Mouse (Mus musculus) heart, postnatal 36 days (tissue): Measurements from ENCODE around the gene Casc4. TPM values are rescaled to one million over a fixed set of nuclear protein-coding genes. Genes with fewer than 3 reads are reported as not detected.

ENCODE experiments used
- DNase-seq, 2 experiments: peaks; one replicate each; pipeline ENCODE4 v3.0.0; 2021 to 2022
- intact Hi-C: fragments of 180-260 bp; cut with DNase I; formaldehyde crosslinking; loops from one replicate; pipeline ENCODE4 v1.15.1; 2025
- total RNA-seq, 2 experiments: library from RNA; stranded (reverse); gene quantifications; 2 replicates each; pipeline ENCODE4 v1.2.3; 2021

Casc4 gene
- total RNA-seq = 10 to 100 TPM; 11.2 to 12.8 TPM

DNA sequence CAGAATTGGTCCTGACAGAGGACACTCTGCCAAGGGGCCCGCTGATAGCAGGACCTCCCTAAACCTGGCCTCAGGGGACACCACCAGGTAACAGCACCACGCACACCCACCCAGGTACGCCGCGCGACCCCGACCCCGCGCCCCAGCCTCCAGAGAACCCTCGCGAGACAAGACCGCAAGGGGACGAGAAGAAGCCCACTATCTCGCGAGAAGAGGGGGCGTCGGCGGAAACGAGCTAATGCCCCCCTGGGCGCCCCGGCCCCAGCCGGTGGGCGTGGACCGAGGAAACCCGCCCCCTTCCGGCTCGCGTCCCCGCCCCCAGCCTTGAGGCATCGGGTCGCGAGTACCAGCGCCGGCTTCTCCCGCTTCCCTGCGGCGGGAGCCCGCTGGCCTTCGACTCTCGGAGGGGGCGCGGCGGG is at the start of gene Casc4:
Casc4 (plus strand) TSS at position 339 of the 419 bp plus-strand sequence.
- intact Hi-C loops = no loop called here
- DNase-seq = peak; percentile 72

DNA sequence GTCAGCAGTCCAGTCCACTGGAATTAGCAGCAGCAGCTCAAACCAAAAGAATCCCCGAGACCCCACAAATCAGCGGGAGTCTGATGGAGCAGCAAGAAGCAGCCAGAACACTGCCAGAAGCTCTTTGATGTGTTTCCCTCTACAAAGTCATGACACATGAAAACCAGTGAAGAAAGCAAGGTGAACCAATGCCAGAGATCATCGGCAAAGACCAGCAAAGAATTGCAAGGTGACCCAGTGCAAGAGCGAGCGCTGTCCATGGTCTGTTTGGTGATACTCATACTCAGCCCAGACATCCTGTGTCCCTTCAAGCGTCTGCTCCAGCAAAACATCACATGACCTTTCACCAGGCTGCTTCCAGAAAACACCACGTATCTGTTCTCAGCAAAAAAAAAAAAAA is 45.0 kb upstream of the Casc4 start:
- intact Hi-C loops = no loop called here
- DNase-seq = no peak

DNA sequence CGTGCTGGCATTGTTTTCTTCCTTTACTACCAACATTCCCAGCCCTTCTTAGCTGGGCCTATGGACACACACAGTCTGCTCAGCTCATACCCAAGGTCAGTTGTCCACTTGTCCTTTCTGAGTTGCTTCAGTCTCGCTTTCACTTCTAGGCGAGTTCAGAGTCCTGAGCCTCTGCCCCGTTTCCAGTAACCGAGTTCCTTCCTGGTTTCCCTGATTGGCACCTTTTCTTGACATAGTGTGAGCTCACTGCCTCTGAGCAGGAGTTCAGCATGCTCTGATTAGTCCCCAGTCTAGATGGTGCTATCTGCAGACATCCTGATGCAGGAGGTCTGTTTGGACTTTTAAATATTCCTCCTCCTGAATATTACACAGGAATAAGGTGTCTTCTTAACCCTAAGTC is 42.1 kb upstream of the Casc4 start:
- DNase-seq = no peak
- intact Hi-C loops = no loop called here

DNA sequence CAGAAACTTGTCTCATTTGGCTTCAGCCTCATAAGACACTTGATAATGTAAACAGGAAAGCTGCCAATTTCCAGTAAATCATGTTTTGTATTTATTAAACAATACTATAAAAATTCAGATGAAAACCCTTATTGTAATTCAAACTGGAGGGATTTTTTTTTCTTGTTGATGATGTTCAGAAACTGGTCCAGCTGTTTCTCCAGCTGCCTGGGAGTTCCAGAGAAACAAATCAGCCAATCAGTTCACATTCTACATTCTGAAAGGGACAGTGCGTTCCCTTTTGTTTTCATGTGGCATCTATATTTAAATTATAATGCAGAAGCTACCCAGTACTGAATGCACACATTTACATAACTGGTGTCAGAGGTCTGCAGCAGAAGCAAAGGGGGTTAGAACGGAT is 40.6 kb upstream of the Casc4 start:
- intact Hi-C loops = no loop called here
- DNase-seq = no peak

DNA sequence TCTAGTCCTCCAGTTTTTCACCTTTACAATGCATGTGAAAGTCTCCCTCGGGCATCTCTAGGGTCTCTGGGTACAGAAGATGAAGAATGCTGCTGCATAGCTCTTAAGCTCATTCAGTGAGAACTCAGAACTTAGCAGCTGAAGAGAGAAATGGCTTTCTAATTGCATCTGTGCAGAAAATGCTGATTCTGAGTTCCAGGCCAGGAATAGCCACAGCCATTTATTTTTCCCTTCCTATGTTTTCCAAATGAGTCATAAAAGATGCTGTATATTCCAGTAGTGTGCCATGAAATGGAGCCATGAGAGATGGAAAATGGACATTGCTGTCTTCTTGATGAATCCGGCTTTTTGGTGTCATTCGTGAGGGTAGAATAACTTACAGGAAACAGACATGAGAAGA is 38.4 kb upstream of the Casc4 start:
- no peak for DNase-seq
- intact Hi-C loops = no loop called here

DNA sequence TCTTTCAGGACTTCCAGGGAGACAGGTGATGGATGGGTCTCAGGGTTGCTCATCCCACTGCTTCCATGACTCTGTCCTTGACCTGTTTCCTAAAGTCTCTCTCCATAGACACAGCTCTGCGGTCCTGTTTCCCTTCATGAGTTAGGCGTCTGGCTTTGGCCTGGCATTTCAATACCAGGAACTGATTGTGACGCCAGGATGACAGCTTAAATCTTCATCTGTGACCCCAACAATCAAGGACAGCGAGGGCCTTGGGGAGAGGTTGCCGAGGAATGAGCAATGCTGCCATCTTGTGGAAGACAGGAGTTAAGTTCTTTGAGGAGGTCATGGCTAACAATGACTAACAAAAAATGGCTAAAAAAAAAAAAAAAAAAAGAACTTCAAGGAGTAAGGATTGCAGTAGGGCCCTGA is 34.3 kb upstream of the Casc4 start:
- intact Hi-C loops = loop anchor here (1.0 kb wide), 1 partner anchor 261 kb away; no protein-coding TSS in a partner anchor
- DNase-seq = peak; percentile 2 to 38

DNA sequence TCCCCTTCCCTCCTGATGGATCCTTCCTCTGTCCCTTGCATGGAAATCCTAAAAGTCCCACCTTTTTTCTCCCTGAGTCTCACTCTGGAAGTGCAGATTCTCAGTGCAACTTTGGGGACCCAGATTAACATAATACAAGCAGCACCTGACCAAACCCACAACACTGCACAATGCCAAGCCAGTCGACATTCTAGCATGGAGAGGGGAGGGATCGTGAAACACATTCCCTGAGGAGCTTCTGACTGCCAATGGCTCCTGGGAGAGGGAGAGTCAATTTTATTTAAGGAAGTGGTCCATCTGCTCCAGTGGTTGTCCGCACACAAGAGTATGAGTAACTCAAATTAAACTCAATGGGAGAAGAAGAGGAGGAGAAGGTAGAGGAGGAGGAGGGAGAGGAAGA is 31.8 kb upstream of the Casc4 start:
- DNase-seq = no peak
- intact Hi-C loops = no loop called here

DNA sequence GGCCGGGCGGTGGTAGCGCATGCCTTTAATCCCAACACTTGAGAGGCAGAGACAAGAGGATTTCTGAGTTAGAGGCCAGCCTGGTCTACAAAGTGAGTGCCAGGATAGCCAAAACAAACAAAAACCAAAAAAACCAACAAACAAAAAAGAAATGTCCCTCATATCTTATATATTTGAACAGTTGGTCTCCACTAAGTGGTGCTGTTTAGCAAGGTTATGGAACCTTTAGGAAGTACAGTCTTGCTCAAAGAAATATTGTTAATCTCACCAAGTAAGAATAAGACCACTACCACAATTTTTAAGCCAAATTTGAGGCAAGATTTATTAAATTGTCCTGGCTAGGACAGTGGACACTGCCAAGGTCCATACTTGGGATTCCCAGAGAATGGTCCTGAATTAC is 25.3 kb upstream of the Casc4 start:
- intact Hi-C loops = no loop called here
- DNase-seq = no peak

DNA sequence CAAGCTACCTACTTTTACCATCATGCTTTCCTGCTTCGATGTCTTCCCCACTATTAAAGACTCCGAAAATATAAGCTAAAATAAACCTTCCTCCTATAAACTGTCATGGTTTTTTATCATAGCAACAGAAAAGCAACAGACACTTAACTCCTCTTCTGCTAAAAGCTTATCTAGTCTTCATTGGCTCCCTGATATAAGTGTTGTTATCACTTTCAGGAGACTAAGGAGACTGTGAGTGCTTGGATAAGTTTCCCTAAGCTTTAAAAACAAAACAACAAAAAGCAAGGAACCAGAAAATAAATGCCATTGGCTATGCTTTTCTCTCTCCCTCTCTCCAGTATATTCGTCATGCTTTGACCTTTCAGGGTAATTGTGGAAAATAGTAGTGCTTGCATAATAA is 24.5 kb upstream of the Casc4 start:
- DNase-seq = no peak
- intact Hi-C loops = no loop called here

DNA sequence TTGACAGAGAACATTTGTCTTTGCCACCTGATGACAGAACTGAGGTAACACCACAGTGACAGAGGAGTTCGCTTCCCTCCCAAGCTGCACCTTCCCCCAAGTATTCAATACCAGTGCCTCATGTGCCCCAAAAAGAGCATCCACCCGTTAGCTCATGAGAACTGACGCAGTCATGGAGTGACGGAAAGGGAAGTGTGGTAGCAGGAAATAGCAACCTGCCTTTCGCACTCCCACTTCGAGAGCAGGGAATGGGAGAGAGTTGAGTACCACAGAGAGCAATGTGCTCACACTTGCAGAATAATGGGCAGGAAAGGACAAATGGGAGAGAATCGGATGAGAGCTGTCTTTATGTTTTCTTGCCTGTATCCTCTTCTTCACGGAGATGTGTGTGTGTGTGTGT is 20.7 kb upstream of the Casc4 start:
- intact Hi-C loops = no loop called here
- no peak for DNase-seq

DNA sequence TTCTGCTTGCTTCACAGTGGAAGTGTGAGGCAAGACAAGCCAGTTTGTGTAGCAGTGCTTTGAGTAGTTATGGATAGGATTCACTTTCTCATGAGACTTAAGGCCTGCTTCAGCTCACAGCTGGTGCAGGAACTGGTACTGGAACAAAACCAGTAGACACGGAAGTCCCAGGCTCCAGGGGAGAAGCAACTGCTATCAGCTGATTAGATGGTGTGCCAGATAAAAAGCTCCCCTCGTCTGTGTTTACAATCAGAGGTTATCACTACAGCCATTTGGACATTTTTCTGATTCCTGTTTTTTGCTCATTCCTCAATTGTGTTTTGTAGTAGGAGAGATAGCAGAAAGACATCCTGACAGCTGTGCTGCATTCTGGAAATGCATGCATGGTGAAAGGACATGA is 14.7 kb upstream of the Casc4 start:
- intact Hi-C loops = no loop called here
- DNase-seq = no peak

DNA sequence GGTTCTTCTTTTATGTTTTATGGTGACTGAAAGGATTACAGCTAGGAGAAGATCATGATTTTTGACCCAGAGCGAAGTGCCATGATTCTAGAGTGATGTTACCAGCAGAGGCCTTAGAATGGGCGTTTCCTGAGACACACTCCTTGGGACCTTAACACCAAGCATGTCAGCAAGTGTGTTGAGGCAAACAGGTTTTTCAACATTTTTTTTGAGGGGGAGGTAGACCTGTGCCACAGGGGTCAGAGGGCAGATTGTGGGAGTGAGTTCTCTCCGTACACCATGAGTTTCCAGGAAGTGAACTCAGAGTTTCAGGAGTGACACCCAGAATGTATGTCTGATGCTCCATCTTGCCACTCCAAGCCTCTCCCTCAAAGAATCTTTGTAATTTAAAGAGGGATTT is 12.8 kb upstream of the Casc4 start:
- intact Hi-C loops = no loop called here

DNA sequence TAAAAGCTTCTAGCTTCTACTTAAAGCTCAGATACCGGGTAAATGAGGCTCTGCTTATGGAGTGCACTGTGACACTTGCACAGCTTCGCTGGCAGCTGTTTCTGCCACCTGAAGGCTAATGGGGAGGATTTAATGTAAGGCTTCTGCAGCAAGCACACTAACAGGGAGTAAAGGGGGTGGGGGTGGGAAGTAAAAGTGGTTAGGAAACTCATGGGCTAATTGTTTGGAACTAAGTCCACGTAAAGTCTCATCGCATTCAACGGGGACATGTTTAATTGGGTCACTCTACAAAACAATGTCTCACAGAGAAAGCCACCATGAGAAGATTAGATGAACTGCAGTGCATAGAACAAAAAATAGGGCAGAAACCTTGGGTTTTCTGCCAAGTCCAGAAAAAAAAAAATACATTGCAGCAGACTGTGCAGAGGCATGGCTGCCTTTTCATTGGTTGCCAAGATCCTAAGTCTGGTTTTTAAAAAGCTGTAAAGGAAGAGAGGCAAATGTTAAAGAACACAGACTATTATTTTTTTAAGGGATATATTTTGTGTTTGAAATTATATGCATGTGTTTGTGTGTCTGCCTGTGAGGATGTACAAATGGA is 7.3 kb upstream of the Casc4 start:
- DNase-seq = no peak
- intact Hi-C loops = no loop called here

More for the DNA sequence above, 12.8 kb upstream of the Casc4 start:
- DNase-seq = no peak

DNA sequence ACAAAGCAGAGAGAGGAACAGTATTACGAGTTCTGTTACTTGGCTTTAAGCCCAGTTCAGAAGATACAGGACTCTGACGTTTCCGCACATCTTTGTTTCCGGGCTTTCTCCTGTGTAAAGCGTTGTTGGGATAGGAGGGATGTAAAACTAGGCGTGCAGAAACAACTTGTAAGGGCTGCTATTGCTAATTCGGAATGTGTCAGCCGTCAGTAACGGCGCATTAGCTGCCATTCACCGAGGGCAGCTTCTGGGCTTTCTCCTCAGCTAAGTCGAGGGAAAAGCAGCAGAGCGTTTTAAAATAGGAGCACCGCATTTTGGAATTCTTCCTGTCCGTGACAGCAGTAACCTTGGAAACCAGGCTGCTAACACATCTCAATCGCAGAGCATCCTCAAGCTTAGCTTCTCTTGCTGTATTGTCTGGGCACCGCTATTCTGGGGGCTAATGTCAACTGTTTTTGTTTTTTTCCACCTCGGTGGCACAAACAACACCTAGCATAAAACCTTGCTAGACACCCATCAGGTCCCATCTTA is 634 bp upstream of the Casc4 start:
- peak; percentile 2 to 12 for DNase-seq
- intact Hi-C loops = no loop called here

DNA sequence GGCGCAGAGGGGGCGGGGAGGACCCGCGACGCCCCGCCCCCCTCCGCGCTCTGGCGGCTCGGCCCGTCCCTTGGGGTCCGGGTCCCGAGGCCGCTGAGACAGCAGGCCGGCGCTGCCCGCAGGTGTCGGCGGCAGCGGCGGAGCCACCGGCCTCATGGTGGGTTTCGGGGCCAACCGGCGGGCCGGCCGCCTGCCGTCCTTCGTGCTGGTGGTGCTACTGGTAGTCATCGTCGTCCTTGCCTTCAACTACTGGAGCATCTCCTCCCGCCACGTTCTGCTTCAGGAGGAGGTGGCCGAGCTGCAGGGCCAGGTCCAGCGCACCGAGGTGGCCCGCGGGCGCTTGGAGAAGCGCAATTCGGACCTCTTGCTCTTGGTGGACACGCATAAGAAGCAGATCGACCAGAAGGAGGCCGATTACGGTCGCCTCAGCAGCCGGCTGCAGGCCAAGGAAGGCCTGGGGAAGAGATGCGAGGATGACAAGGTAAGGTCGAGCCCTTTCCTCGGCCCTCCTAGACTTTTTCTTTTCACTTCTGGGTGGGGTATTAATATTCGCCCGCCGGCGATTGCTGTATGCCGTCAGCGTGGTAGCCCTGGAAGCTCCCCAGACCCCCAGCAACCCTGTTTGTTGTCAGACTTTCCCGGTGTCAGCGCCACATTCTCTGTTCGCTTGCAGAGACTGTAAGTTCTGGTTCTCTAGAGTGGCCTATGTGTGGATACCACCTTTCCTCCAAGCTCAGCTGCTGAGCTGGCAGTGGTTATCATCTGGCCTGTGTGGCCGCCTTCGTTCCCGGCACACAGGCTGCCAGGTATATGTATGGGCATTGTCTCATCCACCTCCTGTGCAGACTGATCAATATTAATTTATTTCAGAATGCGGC is 520 bp downstream of the Casc4 start:
- intact Hi-C loops = no loop called here
- DNase-seq = peak in 1 of 2 experiments; percentile 20

DNA sequence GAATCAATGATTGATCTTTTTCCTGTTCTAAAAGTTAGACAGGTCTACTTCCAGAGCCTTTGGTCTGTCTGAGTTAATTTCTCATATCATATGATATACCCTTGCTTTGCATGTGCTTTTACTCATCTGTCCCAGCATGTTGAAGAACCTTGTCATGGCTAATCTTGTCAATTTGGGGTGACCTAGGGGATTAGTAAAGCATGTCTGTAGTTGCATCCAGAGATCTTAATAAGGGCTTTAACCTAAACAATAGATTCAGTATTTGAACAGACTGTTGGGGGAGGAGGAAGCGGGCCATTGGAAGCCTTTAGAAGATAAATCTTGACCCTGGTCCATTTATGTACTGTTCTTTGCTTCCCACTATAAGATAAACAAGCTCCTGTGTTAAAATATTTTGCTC is 12.7 kb downstream of the Casc4 start:
- intact Hi-C loops = no loop called here
- DNase-seq = no peak

DNA sequence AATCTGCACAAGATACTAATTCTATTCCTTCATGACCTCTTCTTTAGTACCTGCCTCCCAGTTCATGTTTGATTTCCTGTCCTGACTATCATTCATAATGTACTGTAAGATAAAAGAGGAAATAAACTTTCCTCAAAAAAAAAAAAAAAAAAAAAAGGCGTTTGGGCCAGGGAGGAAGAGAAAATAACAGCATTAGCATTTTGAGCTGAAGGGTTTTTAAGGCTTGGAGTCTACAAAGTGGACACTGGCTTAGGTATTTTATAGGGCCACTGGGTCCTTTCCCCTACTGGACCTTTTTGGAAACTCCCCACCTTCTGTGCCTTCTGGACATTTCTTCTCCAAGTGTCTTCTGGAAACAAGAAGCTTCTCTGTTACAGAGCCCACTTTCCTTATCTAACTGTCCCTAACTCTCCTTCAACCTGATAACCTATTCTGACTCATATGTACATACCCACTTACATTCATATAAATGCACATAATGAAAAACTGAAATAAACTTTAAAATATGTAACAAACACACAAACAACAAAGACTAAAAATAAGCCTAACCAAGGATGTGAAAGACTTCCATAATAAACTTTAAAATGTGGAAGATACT is 18.8 kb downstream of the Casc4 start:
- DNase-seq = no peak
- intact Hi-C loops = no loop called here

DNA sequence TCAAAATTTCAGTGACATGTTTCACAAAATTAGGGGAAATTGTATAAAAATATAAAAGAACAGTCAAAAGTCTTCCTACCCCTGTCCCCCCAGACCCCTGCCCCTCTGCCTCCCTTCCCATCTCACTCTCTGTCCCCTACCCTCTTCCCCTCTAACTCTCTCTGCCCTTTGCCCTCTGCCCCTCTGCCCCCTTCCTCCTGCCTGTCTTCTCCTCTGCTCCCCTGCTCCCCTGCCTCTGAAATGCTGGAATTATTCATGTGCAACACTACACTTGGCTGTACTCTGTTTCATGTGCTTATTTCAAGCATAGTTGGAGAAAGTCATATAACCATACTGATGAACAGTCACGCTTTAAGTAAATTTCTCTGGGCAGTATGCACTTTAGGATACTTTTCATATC is 19.6 kb downstream of the Casc4 start:
- intact Hi-C loops = no loop called here
- DNase-seq = no peak

DNA sequence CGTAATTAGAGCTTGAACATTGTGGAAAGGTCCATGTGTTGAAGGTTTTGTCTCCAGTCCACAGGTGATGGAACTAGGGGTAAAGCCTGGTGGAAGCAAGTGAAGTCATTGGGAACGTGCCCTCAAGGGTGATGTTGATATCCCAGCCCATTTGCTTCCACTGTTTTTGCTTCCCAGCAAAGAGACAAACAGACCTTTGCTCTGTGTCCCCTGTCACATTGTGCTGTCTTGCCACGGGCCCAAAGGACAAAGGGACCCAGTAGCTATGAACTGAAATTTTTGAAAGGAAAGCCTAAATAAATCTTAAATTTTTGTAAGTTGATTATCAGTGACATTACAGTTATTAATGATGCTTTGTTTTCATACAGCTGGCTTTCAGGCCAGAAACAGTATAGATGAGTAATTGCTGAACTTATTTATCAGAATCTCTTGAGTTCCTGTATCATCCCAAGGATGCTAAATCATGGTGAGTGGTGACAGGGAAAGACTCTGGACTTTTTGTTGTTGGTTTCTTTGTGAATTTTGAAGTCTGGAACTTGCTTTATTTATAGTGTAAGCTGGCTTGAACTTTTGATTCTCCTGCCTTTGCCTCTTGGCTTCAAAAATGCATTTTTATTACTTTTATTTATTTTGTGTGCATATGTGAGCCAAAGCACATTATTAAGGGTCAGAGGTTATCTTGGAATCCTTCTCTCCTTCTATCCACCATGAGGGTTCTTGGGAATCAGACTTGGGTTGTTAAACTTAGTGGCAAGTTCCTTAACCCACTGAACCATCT is 22.1 kb downstream of the Casc4 start:
- intact Hi-C loops = no loop called here
- DNase-seq = no peak

DNA sequence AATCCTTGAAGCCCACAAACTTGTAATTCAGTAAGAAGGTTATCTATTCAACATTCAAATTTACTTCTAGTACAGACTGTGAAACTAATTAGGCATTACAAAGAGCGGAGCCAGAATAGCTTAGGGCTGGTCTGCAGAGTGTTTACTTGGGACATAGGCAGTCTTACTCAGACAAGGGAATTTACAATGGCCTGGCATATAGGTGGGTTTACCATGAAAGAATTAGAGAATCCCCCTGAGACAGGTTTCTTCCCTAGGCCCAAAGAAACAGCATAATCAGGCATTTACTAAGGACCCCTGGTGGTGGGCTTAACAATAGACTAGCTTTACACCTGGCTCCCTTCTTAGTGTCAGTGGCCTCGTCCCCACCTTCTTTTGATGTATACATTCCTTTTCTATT is 28.5 kb downstream of the Casc4 start:
- intact Hi-C loops = no loop called here

DNA sequence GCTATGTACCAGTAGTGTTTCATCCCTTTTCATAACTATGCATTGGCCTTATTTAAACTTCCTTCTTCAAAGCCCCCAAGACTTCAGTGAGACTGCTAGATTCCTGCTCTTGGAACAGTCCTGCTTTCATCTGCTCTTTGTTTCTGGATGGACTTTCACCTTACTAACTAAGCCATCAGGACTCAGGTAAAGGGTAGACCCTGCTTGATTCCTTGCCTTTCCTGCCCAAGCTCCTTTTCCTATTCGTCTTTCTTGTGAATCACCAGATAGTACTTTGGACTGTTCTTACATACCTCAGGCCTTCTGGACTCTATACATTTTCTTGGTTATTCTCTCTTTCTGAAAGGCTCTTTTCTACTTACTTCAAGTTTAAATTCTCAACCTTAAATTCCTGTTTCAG is 30.1 kb downstream of the Casc4 start:
- no peak for DNase-seq
- intact Hi-C loops = no loop called here

More for the DNA sequence above, 28.5 kb downstream of the Casc4 start:
- DNase-seq = no peak
